ENCODE assay signal across 8 mouse cellular contexts in the genomic region with DNA sequence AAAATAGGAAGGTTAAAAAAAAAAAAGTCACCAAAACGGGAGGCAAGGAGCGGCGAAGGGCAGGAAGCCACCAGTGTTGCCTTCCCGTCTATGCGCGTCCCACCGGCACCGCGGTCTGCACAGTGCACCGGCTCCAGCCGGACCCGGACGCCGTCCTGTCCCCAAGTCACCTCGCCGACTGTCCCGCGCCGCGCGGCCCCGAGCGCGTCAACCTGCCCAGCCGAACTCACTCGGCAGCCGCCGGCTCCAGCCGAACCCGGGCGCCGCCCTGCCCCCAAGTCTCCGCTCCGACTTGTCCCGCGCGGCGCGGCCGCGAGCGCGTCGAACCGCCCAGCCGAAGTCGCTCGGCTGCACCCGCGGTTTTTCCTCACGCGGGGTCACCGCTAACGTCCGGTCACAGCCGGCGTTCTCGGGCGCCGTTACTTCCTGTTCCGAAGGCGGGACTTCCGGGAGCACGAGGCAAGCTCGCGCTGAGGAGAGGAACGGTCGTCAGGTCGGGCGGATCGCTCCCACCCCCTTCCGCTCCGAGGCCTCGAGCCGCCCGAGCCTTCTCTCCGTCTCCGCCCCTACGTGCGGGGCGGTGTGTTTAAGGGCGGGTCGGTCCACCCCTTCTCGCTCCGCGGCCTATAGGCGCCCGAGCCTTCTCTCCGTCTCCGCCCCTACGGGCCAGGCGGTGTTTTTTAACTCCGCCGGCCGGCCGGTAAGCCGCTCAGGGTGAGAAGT. TPM values are rescaled to one million over a fixed set of nuclear protein-coding genes. Genes with fewer than 3 reads are reported as not detected.
A peak's percentile ranks its signal among the peaks of the same experiment; 100 is the strongest.
DNase-seq lines count a peak whose midpoint lies in the region; ATAC-seq lines count a peak whose summit lies in the region.

A gene (minus strand): TSS at position 428 of the 723 bp plus-strand sequence.

- no peaks in the 10 kb centered on the region; the same call in none of the 2 replicates for H3K36me3 ChIP-seq in hindbrain, embryonic 14.5 days (replicated peaks; ENCODE audit: control insufficient read depth, insufficient read depth)

- H3K9me3 ChIP-seq in hindbrain, embryonic 14.5 days (ENCODE audit: control insufficient read depth, low read length) = no peaks in the 10 kb centered on the region

- H3K4me1 ChIP-seq in hindbrain, embryonic 14.5 days (replicated peaks; ENCODE audit: control insufficient read depth, insufficient read depth, low read length) = peaks cover 6% of the 10 kb centered on the region; the same call in 1 of the 2 replicates

- H3K9ac ChIP-seq in hindbrain, embryonic 14.5 days = peak within 1 kb of the TSS; percentile 73

- peak; percentile 100 for ATAC-seq in hindbrain, embryonic 14.5 days (ENCODE audit: low FRiP score)

- peak within 1 kb of the TSS; percentile 79 for H3K27ac ChIP-seq in hindbrain, embryonic 14.5 days

- peak within 1 kb of the TSS; percentile 51 for H3K4me2 ChIP-seq in hindbrain, embryonic 14.5 days (replicated peaks)

- no peaks in the 10 kb centered on the region for H3K27me3 ChIP-seq in hindbrain, embryonic 14.5 days (ENCODE audit: control insufficient read depth, insufficient read depth, low read length)

- peak within 1 kb of the TSS; percentile 58 for H3K4me3 ChIP-seq in hindbrain, embryonic 14.5 days (replicated peaks; ENCODE audit: low read length)

- peak; percentile 89 for DNase-seq in R1 (ENCODE audit: low read depth, low spot score)
- peak; percentile 85 to 91 for DNase-seq in cerebellum, postnatal 25 days
- peak; percentile 58 to 70 for DNase-seq in frontal cortex, postnatal 25 days (ENCODE audit: low spot score in 2 of 2)
- peak; percentile 79 for DNase-seq in hindbrain, embryonic 14.5 days (ENCODE audit: low spot score)
- DNase-seq in layer of hippocampus, postnatal 36 days = peak; percentile 83 to 86
- DNase-seq in lung, postnatal 36 days = peak; percentile 93
- peak; percentile 95 for DNase-seq in retina, postnatal 1 day
- DNase-seq in urinary bladder, adult 18-20 months (ENCODE audit: low spot score in 2 of 2) = peak; percentile 62 to 87

- WGBS in hindbrain, embryonic 14.5 days = 26% methylated on average over 87 of the region's 97 CpGs

RNA-seq across cellular contexts. Expression of the gene that starts here (rescaled TPM):
- polyA plus RNA-seq in hindbrain, embryonic 14.5 days (2014; fragmentation: Nextera tagmentation; extraction: Ambion mirVana) = 40.6 and 44.8 TPM in 2 replicates
- 10 to 100 TPM; 21.5 to 23.0 TPM for total RNA-seq in layer of hippocampus, postnatal 36 days (2021)

Comparison
In these comparisons a context has a peak if more than half of its experiments do, and no peak if none do; other contexts are left out.
1. Peak in every context shown above with its lines: DNase-seq, ATAC-seq, H3K4me3 ChIP-seq and H3K27ac ChIP-seq.